Mouse (Mus musculus) yolk sac, embryonic 10.5 days (tissue): Measurements from ENCODE around the gene Cdk10.
"Not testable (repeated sequence)": the region's sequence is repeated elsewhere in the genome, so short reads cannot be mapped to it uniquely, and the experiment has no call there.

Experiments
- DNase-seq: peaks from one replicate; pipeline ENCODE4 v3.0.0-alpha.2; 2017; ENCODE audit warnings: low spot score

Gene Cdk10

GRCm38 (mm10) chr8:123233300-123233699 lies 8.7 kb downstream of the Cdk10 start:
- DNase-seq: no peak

GRCm38 (mm10) chr8:123233760-123234159 lies 9.1 kb downstream of the Cdk10 start:
- DNase-seq: no peak

GRCm38 (mm10) chr8:123234918-123235519 lies 10.4 kb downstream of the Cdk10 start:
- no peak for DNase-seq

- DNase-seq: peak; percentile 90
Observed at GRCm38 (mm10) chr8:123235520-123236497, 11.2 kb downstream of the Cdk10 start, which contains the start of gene Spata2l. Gene Spata2l, minus strand, starts transcription at chr8:123236233.

- no peak for DNase-seq
Observed at GRCm38 (mm10) chr8:123239398-123239797, 14.8 kb downstream of the Cdk10 start.

GRCm38 (mm10) chr8:123242107-123242923 lies 17.7 kb downstream of the Cdk10 start:
- DNase-seq: no peak

GRCm38 (mm10) chr8:123243053-123243452 lies 18.4 kb downstream of the Cdk10 start:
- DNase-seq: no peak

GRCm38 (mm10) chr8:123244382-123244781 lies 19.7 kb downstream of the Cdk10 start:
- DNase-seq: peak; percentile 61

GRCm38 (mm10) chr8:123245543-123245942 lies 20.9 kb downstream of the Cdk10 start:
- no peak for DNase-seq

- no peak for DNase-seq
Observed at GRCm38 (mm10) chr8:123247748-123248147, 23.1 kb downstream of the Cdk10 start.

GRCm38 (mm10) chr8:123248596-123248995 lies 24.0 kb downstream of the Cdk10 start:
- no peak for DNase-seq

GRCm38 (mm10) chr8:123250940-123251339 lies 26.3 kb downstream of the Cdk10 start:
- no peak for DNase-seq

- DNase-seq: no peak
Observed at GRCm38 (mm10) chr8:123252925-123253324, 28.3 kb downstream of the Cdk10 start.

- DNase-seq: no peak
Observed at GRCm38 (mm10) chr8:123253451-123254098, 28.9 kb downstream of the Cdk10 start.

- peak; percentile 89 for DNase-seq
Observed at GRCm38 (mm10) chr8:123254099-123254885, 29.6 kb downstream of the Cdk10 start, which contains the start of the genes Zfp276 and Vps9d1. Gene Zfp276, plus strand, starts transcription at chr8:123254195. Gene Vps9d1, minus strand, starts transcription at chr8:123254348.

- DNase-seq: no peak
Observed at GRCm38 (mm10) chr8:123255170-123255569, 30.5 kb downstream of the Cdk10 start.

- no peak for DNase-seq
Observed at GRCm38 (mm10) chr8:123257114-123257513, 32.5 kb downstream of the Cdk10 start.

GRCm38 (mm10) chr8:123257593-123257992 lies 33.0 kb downstream of the Cdk10 start:
- DNase-seq: not testable (repeated sequence)

- DNase-seq: peak; percentile 55
Observed at GRCm38 (mm10) chr8:123267926-123268656, 43.4 kb downstream of the Cdk10 start.

GRCm38 (mm10) chr8:123271147-123271546 lies 46.5 kb downstream of the Cdk10 start:
- DNase-seq: no peak
